Mouse (Mus musculus): ENCODE measurements around the gene 0610030E20Rik. TPM values are rescaled to one million over a fixed set of nuclear protein-coding genes. Genes with fewer than 3 reads are reported as not detected.
A peak's percentile ranks its signal among the peaks of the same experiment; 100 is the strongest.

Gene 0610030E20Rik
- total RNA-seq, 2 experiments from 2014 or later = 24.1 to 30.5 TPM

DNA sequence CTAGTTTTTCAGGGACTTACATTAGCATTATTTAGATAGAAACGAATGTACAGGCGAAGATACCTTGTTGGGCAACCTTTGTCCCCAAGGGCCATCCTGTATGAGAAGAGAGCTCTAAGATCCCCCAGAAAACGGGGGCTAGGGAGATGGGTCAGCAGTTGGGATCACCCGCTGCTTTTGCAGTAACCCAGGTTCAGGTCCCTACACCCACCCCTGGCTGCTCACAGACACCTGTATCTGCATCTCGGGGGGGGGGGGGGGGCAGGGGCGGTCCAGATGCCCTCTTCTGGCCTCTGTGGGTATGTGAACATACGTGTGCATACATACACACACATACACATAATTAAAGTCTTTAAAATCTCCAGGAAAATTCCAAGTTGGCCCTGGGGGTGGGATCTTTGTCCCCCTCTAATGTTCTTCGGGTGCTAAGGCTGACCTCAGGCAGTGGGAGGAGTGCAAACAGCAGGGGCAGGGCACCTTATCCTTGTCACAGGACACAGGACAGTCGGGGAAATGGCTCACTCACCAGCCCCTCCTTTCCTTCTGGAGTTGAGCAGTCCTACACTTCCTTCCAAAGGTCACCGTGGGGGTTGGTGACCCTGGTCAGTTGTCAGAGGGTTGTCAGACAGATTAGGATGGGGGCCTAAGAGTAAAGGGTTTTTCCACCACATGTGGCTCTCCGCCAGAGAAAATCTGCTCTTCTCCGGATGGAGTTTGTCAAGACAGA, 43.8 kb downstream of the 0610030E20Rik start:
- DNase-seq = peak; percentile 83 to 88

DNA sequence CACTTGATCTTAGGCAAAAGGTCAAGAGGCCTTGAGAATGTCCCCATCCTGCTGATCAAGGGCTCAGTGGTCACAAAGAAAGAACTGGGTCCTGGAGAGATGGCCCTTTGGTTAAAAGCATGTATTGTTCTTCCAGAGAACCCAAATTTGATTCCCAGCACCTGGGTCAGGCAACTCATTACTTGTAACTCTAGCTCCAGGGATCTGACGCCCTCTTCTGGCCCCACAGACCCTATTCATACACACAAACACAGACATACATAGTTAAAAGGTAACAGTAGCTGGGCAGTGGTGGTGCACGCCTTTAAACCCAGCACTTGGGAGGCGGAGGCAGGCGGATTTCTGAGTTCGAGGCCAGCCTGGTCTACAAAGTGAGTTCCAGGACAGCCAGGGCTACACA, 45.2 kb downstream of the 0610030E20Rik start:
- DNase-seq = no peak

DNA sequence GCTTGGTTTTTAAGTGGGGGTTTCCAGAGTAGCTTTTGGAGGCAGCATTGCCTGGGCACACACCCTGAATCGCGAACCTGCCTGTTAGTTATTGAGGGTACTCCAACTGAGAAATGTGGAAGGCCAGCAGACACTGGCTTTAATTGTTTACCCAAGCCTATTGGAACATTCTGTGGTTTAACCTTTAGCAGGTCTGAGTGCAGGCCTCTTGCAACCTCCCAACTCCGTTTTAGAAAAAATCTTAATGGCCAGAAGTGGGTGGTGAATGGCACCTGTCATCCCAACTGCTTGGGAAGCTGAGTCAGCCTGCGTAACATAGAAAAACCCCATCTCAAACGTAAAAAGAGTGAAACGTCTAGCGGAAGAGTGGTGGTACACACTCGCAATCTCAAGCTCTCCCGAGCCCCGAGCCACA, 49.7 kb downstream of the 0610030E20Rik start:
- no peak for DNase-seq

DNA sequence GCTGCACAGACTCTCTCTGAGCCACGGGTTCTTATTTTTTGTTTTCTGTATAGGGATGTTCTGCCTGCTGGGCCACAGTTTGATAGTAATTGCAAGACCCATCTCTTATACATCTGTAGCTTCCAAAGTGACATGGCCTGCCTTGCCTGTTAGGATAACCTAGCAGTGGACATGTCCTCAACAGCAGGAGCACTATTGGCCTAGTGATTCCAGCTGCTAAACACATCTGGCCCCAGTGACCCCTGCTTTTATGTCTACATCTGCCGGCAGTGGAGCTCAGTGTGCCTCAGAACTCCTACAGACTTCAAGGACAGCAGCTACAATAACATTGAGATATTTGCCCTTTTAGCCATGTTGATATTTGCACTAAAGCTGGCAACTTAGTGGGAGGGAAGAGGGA, 52.9 kb downstream of the 0610030E20Rik start:
- DNase-seq = no peak

DNA sequence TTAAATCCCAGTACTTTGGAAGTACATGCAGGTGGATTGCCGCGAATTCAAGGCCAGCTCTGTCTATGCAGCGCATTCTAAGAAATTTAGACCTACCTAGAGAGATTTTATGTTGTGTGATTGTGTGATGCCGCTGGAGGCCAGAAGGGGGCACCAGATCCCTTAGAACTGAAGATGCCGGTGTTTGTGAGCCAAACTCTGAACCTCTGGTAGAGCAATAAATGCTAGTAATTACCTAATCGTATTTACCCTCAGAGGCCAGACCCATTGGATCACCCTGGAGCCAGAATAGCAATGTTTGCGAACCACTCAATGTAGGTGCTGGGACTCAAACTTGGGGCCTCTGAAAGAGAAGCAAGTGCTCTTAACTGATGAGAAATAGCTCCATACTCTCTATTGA, 54.8 kb downstream of the 0610030E20Rik start:
- DNase-seq = peak; percentile 80 to 82

Other genes with a start within 250 kb of the 0610030E20Rik start
- 100 to 1,000 TPM; 109 to 295 TPM for gene St3gal5, start 249.7 kb upstream of the 0610030E20Rik start, total RNA-seq (2021)
- 1 to 10 TPM; 3.1 to 3.2 TPM for gene Atoh8, start 111.7 kb upstream of the 0610030E20Rik start, total RNA-seq (2021)
- gene Sftpb, start 42.7 kb upstream of the 0610030E20Rik start, total RNA-seq (2021) = not detected
- gene Usp39, start 2.1 kb upstream of the 0610030E20Rik start, total RNA-seq (2021) = 10 to 100 TPM; 29.5 to 35.1 TPM
- 10 to 100 TPM; 19.5 to 22.5 TPM for gene Tmem150a, start 8.1 kb downstream of the 0610030E20Rik start, total RNA-seq (2021)
- gene Rnf181, start 19.6 kb downstream of the 0610030E20Rik start, total RNA-seq (2021) = 100 to 1,000 TPM; 258 to 471 TPM
- 10 to 100 TPM; 35.1 to 38.5 TPM for gene Vamp5, start 33.2 kb downstream of the 0610030E20Rik start, total RNA-seq (2021)
- 100 to 1,000 TPM; 104 to 156 TPM for gene Vamp8, start 43.4 kb downstream of the 0610030E20Rik start, total RNA-seq (2021)
- gene Ggcx, start 67.0 kb downstream of the 0610030E20Rik start, total RNA-seq (2021) = 10 to 100 TPM; 49.4 to 69.6 TPM
- gene Mat2a, start 92.2 kb downstream of the 0610030E20Rik start, total RNA-seq (2021) = 100 to 1,000 TPM; 227 to 350 TPM
- gene Sh2d6, start 174.4 kb downstream of the 0610030E20Rik start, total RNA-seq (2021) = under 1 TPM in 1 of 2 experiments, not detected in 1; 0.40 TPM
- gene Capg, start 197.1 kb downstream of the 0610030E20Rik start, total RNA-seq (2021) = 10 to 100 TPM; 41.3 to 45.5 TPM